Mouse (Mus musculus): ENCODE data around the gene Nipal1.

Gene Nipal1

GRCm38 (mm10) chr5:72647418-72647907 lies at the start of gene Nipal1:
TSS of gene Nipal1 (plus strand) at chr5:72647795.
- in situ Hi-C loops (cut with MboI, MseI), result loop anchor here in 1 of 2 experiments (5.0 kb wide), 1 partner anchor 75 kb away; no protein-coding TSS in a partner anchor

DNA sequence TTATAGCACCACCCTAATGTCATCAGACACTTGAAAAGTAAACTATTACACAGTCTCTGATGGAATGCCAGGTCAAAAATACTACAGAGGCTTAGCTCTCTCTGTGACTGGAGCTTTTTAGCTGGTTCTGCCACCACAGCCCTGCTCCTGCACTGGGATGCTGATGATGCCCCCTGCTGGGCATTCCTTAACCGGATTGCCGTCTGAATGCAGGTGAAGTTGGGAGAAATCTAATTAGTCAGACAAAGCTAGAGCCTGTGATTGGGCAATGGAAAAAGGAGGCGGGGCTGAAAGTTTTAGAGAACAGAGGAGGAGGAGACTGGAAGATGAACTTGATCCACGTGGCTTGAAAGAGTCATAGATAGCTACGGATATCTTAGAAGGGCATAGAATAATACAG lies 46.6 kb upstream of the Nipal1 start:
- in situ Hi-C loops (cut with MboI, MseI), result no loop called here

DNA sequence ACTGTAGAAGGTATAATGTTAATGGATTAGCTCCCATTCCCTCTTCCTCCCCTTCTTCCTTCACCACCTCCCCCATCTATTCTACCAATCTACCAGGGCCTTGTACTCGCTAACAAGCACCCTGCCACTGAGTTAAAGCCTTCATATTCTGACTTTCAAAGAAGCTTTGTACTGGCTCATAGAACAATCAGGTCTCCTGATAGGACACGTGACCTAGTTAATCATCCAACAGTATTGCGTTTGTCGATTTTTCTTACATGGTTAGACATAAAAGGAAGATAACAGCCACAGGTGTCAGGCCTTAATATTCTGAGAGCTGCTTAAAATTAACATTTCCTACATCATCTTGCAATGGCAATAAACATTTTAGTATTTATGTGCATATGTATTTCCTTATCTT lies 44.5 kb upstream of the Nipal1 start:
- in situ Hi-C loops (cut with MboI, MseI), result no loop called here

GRCm38 (mm10) chr5:72617413-72617812 lies 30.2 kb upstream of the Nipal1 start:
- in situ Hi-C loops (cut with MboI, MseI), result no loop called here

DNA sequence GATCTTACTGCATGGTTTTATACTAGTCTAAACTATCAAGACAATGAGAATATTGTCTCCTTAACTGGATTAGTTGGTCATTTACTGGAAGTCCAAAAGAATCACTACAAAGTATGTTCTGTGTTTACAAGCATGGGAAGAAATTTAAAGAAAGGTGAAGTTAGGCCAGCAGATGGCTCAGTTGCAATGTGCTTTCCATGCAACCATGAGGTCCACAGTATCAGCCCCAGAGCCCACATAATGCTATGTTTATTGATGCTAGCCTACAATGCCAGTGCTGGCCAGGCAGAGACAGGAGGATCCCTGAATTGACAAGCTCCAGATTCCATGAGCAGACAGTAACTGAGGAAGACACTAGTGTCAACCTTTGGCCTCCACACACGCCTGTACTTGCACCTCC lies 26.6 kb upstream of the Nipal1 start:
- in situ Hi-C loops (cut with MboI, MseI), result no loop called here

DNA sequence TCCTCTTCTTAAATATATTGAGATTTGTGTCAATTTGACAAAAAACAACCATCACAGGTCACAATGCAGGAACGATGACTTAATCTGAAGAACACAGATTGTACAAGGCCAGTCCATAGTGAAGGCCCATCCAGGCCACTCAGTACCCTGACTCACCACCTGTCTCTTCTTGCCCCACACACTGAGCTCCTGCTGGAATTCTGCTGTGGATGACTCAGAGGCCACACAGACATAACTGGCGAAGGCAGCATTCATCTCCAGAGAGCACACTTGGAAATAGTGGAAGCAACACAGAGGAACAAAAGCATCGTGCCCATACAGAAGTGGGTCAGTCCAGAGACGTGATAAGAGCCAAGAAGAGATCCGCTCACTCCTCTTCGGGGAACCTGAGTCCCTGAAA lies 17.6 kb upstream of the Nipal1 start:
- in situ Hi-C loops (cut with MboI, MseI), result no loop called here

DNA sequence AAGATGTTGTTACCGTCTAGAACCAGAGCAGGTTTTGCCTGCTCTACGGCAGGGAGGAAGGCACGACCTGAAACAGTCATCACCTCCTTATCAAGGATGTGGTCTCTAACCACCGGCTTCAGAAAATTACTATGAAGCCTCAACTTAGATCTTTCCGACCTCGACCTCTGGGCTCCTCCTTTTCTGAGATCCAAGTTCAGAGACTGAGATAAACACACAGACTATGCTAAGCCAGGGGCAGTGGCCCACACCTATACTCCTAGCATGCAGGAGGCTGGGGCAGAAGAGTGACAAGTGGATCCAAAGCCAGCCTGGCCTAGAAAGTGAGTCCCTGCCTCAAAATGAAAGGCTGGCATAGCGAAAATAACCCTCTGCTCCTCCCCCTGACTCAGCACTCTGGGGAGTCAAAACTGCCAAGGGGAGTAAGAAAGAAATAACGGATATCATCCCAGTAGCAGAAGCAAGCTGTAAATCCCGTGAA lies 12.8 kb upstream of the Nipal1 start:
- in situ Hi-C loops (cut with MboI, MseI), result loop anchor here in 1 of 2 experiments (5.0 kb wide), 1 partner anchor 207 kb away; no protein-coding TSS in a partner anchor

DNA sequence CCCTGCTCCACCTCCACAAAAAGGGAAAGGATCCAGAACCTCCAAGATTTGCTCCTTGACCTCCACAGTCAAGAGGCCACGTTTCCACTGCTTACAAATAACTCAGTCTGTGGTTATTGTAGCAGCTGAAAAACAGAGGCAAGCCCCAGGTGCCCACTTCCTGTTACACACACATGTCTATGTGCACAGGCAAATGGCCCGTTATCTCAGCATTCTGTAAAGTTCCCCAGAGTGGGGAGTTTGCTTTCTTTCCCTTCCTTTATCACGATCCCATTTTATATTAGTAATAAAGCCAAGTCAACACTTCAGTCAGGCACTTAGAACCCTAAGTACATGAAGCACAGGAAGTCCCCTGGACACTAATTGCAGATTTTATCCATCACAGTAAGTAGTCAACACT lies 11.5 kb upstream of the Nipal1 start:
- in situ Hi-C loops (cut with MboI, MseI), result loop anchor here in 1 of 2 experiments (5.0 kb wide), 1 partner anchor 206 kb away; no protein-coding TSS in a partner anchor

DNA sequence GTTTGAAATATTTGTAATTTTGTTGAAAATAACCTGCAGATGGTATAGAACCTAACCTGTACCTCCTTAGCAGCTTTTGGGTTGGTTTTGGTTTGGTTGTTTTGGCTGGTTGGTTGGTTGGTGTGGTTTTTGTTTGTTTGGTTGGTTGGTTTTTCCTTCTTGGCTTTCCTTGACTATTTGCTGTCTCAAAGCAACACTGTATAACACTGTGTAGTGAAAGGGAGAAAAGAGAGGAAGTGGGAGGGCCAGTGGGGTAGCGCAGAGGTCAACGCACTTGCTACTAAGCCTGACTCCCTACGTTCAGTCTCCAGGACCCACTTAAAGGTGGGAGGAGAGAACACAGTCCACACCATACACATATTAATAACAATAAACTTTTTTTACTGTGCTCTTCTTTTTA lies 11.0 kb upstream of the Nipal1 start:
- in situ Hi-C loops (cut with MboI, MseI), result loop anchor here in 1 of 2 experiments (5.0 kb wide), 1 partner anchor 206 kb away; no protein-coding TSS in a partner anchor

GRCm38 (mm10) chr5:72640072-72640471 lies 7.5 kb upstream of the Nipal1 start:
- in situ Hi-C loops (cut with MboI, MseI), result no loop called here

- in situ Hi-C loops (cut with MboI, MseI), result no loop called here
Measured at GRCm38 (mm10) chr5:72643655-72644054, 3.9 kb upstream of the Nipal1 start.

GRCm38 (mm10) chr5:72644175-72644574 lies 3.4 kb upstream of the Nipal1 start, which contains the start of gene Cnga1:
TSS of gene Cnga1 (minus strand) at chr5:72644275.
- in situ Hi-C loops (cut with MboI, MseI), result no loop called here

DNA sequence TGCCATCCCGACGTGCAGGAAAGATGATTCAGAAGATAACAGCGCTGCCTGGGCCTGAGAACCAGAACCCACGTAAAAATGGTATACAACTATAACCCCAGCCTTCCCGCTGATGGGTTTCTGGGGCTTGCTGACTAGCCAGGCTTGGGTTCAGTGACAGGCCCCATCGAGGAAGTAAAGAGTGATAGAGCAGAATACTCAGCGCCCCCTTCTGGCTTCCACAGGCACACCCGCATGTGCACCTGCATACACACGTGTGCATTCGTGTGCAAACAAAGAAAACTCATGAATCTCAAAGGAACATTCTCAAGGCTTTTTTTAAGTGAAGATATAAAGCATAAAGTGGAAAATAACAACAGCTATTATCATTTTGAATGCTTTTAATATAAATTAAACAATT lies 1.5 kb upstream of the Nipal1 start:
- in situ Hi-C loops (cut with MboI, MseI), result loop anchor here in 1 of 2 experiments (5.0 kb wide), 1 partner anchor 76 kb away; no protein-coding TSS in a partner anchor

DNA sequence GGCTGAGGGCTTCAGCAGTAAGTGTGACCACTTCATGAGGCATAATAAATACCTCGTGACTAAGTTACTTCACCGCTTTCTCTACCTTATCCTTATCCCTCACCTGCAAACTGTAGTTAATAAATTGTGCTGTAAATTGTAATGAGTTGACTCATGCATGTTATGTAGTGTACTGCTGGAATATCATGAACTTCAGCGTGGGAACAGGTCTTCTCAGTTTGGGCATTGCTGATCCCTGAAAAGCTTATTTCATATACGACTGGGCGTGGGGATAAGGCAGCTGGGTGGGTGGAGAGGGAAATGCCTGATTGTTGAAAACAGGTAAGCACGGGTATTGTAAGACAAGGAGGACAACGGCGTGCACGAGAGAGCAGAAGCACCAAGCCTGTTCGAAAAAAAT lies 599 bp upstream of the Nipal1 start:
- in situ Hi-C loops (cut with MboI, MseI), result loop anchor here in 1 of 2 experiments (5.0 kb wide), 1 partner anchor 75 kb away; no protein-coding TSS in a partner anchor

- in situ Hi-C loops (cut with MboI, MseI), result loop anchor here in 1 of 2 experiments (5.0 kb wide), 1 partner anchor 74 kb away; no protein-coding TSS in a partner anchor
Measured at GRCm38 (mm10) chr5:72647958-72648595, 482 bp downstream of the Nipal1 start.

DNA sequence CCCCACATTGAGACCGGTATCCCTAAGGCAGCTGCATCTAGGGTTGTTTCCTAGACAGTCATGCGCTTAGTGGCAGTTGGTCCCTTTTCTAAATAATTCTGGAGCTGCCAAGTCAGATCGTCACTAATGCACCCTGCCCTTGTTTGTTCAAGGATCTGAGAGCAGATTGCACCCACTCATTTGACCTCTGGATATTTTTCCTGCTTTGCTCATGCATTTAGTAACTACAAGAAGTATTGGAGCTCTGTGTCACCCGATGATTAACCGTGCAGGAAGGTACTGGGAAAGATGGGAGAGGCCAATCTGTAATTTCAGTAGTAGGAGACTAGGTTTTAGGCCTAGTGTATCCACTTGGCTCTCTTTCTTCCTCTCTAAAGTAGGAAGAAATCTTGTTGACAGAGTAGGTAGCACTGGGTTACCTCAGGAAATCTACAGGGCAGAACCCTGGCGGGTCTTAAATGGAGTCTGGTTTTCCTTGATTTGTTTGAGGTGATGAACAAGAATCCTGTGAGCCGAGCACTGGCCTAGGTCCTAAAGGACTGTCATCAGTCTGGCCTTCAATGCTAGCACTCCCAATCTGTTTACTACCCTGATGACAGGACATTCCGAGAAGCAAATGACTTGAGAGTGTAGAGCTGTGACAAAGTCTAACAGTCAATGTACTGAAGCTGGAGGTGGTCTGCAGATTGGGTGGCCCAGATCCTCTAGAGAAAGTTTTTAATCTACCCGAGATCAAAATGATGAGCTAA lies 1.6 kb downstream of the Nipal1 start:
- in situ Hi-C loops (cut with MboI, MseI), result loop anchor here in 1 of 2 experiments (5.0 kb wide), 1 partner anchor 73 kb away; no protein-coding TSS in a partner anchor

DNA sequence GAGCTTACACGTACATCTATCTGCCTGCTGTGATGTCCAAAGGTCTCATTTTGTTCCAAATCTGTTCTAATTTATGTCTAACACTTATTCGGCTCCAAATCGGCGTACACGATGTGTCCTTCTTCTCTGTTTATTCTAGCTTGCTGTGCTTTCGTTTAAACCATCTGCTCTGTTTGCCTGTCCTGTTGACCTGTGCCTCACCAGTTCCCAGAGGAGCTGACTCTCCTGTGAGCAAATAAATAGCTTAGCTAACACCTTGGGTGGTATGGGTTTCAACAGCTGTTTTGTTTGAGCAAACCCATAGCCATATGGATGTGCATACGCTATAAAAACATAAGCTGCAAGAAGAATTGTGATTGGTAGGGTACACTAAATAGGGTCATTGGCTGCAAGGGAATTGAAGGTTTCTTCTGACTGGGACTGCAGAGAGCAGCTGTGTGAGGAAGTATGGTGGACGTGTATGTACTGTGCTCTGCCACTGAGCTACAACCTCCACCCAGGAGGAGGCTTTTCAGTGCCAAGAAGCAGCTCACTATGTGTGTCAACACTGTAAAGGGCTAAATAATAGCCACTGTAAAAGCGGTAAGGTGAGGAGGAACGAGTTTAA lies 5.6 kb downstream of the Nipal1 start:
- in situ Hi-C loops (cut with MboI, MseI), result no loop called here

DNA sequence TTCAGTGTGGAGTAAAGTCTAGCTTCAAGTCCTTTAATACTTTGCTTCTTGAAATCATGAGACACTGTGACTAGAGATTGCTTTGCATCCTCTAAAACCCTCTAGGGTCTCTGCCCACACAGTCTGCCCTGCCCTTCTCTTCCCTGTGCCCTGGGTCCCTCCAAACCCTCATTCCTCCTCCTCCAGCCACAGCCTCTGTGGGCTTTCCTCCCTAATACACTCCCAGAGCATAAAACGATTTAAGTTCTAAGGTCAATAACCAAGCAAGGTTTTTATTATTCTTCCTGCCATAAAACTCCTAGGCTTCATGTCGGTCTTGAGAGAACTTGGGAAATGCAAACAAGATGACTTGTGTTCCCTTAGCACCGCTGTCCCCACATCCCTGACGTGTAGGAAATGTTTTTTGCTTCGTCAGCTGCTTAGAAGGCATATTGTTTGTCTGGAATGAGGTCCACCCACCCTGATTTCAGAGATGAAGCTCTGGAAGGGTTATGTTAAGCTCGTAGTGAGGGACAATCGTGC lies 8.7 kb downstream of the Nipal1 start:
- in situ Hi-C loops (cut with MboI, MseI), result no loop called here

GRCm38 (mm10) chr5:72658375-72658774 lies 10.8 kb downstream of the Nipal1 start:
- in situ Hi-C loops (cut with MboI, MseI), result no loop called here

GRCm38 (mm10) chr5:72661051-72661781 lies 13.6 kb downstream of the Nipal1 start:
- in situ Hi-C loops (cut with MboI, MseI), result loop anchor here in 1 of 2 experiments (5.0 kb wide), 1 partner anchor 91 kb away; the partner anchor contains the start of gene Txk
